9 mouse cellular contexts compared by ENCODE assay signal in the genomic region with DNA sequence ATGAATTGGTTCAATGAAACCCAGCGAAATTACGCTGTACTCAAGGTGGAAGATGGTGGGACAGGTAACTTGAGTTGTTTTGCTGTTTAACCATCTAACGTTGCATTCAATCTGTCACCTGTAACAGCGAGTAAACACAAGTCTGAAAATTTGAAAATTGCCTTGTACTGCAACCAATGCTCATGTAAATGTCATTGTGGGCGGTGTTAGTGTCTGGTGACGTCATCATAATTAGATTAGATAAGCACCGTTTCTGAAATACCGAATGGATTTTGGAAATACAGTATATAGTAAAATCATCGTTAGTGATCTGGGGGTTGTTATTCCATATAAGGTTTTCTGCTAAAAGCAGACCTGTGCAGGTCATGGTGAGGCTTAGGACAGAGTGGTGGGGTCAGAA. TPM values are rescaled to one million over a fixed set of nuclear protein-coding genes. Genes with fewer than 3 reads are reported as not detected.
DNase-seq lines count a peak whose midpoint lies in the region; ATAC-seq and TF ChIP-seq lines count a peak whose summit lies in the region.
"Had no signal": no experiment of that assay in that cellular context is flagged by ENCODE, and none has a peak within 500 bp of the region (broad histone marks: within the 10 kb centered on the region; RNA-seq: fewer than 3 reads in every experiment).

No protein-coding gene starts in this region.

- H3K27me3 ChIP-seq in intestine, embryonic 15.5 days (replicated peaks) = peaks cover under 1% of the 10 kb centered on the region; the same call in 1 of the 2 replicates
- H3K27me3 ChIP-seq in neural tube, embryonic 13.5 days = peaks cover 15% of the 10 kb centered on the region

- no peak for TF ChIP-seq CTCF in left cerebral cortex, adult 2 months (IDR thresholded peaks at IDR 0.05)

- H3K27ac ChIP-seq in left cerebral cortex, adult 2 months = no peak overlapping the region; the same call in 1 of the 2 replicates
- H3K27ac ChIP-seq in brown adipose tissue, adult 24 weeks (replicated peaks; ENCODE audit: low read depth, low read length) = no peak overlapping the region
- H3K27ac ChIP-seq in intestine, embryonic 15.5 days = no peak overlapping the region
- no peak overlapping the region; the same call in 1 of the 2 replicates for H3K27ac ChIP-seq in neural tube, embryonic 13.5 days (replicated peaks)

- H3K9ac ChIP-seq in intestine, embryonic 15.5 days = no peak overlapping the region
- peak overlapping the region; percentile 89 for H3K9ac ChIP-seq in neural tube, embryonic 13.5 days

- H3K4me2 ChIP-seq in intestine, embryonic 15.5 days (replicated peaks) = peak overlapping the region; percentile 86
- H3K4me2 ChIP-seq in neural tube, embryonic 13.5 days = peak overlapping the region; percentile 72

- H3K4me1 ChIP-seq in brown adipose tissue, adult 24 weeks (ENCODE audit: control insufficient read depth, insufficient read depth, insufficient read length, low read length) = no peaks in the 10 kb centered on the region
- no peaks in the 10 kb centered on the region for H3K4me1 ChIP-seq in intestine, embryonic 15.5 days (replicated peaks)
- H3K4me1 ChIP-seq in neural tube, embryonic 13.5 days (replicated peaks) = peaks cover 29% of the 10 kb centered on the region

- peak overlapping the region; percentile 90 for H3K4me3 ChIP-seq in left cerebral cortex, adult 2 months
- peak overlapping the region; percentile 69; the same call in 1 of the 2 replicates for H3K4me3 ChIP-seq in brown adipose tissue, adult 24 weeks (ENCODE audit: insufficient read depth, low read depth, low read length)
- peak overlapping the region; percentile 84 for H3K4me3 ChIP-seq in intestine, embryonic 15.5 days (replicated peaks)
- peak overlapping the region; percentile 84 for H3K4me3 ChIP-seq in neural tube, embryonic 13.5 days

- WGBS in intestine, embryonic 15.5 days = 40% methylated on average over 9 of the region's 9 CpGs
- 58% methylated on average over 9 of the region's 9 CpGs for WGBS in neural tube, embryonic 13.5 days

- DNase-seq in left cerebral cortex, adult 2 months (ENCODE audit: extremely low spot score in 1 of 2, low spot score in 2 of 2) = no peak
- no peak for DNase-seq in left cerebral cortex, postnatal 25 days (ENCODE audit: low spot score in 2 of 2)
- DNase-seq in cerebellum, adult 11 months = no peak
- DNase-seq in cerebellum, postnatal 36 days = no peak
- no peak for DNase-seq in left cerebral cortex, adult 11 months (ENCODE audit: low spot score)

- ATAC-seq in intestine, embryonic 15.5 days = no peak
- no peak for ATAC-seq in neural tube, embryonic 13.5 days (ENCODE audit: low read depth)

- no peaks in the 10 kb centered on the region for H3K36me3 ChIP-seq in intestine, embryonic 15.5 days
- no peaks in the 10 kb centered on the region for H3K36me3 ChIP-seq in neural tube, embryonic 13.5 days

- intact Hi-C loops in left cerebral cortex, adult 2 months (cut with DNase I) = loop anchor here (5.0 kb wide), 2 partner anchors 255 to 460 kb away; partner anchors contain the start of gene Cep70
- intact Hi-C loops in left cerebral cortex, postnatal 25 days (cut with DNase I) = loop anchor here (10.0 kb wide), 2 partner anchors 258 to 458 kb away; partner anchors contain the start of gene Cep70

- H3K9me3 ChIP-seq in intestine, embryonic 15.5 days = no peaks in the 10 kb centered on the region
- H3K9me3 ChIP-seq in neural tube, embryonic 13.5 days = no peaks in the 10 kb centered on the region

RNA-seq across cellular contexts. Expression of gene Faim, which starts 1.0 kb away (rescaled TPM):
- 10 to 100 TPM; 34.1 to 35.8 TPM for total RNA-seq in left cerebral cortex, adult 2 months (2021)
- 10 to 100 TPM; 34.1 to 35.5 TPM for total RNA-seq in left cerebral cortex, postnatal 25 days (2021)
- 28.6 TPM in 2 replicates for polyA plus RNA-seq in brown adipose tissue, adult 24 weeks (2012; ENCODE audit: insufficient read depth, insufficient read length, missing spikeins)
- polyA plus RNA-seq in intestine, embryonic 15.5 days (2015; fragmentation: Nextera tagmentation; extraction: Ambion mirVana) = 39.9 and 42.8 TPM in 2 replicates
- polyA plus RNA-seq in neural tube, embryonic 13.5 days (2015; fragmentation: Nextera tagmentation; extraction: Ambion mirVana) = 106 and 127 TPM in 2 replicates

RNA-seq across cellular contexts. Expression of gene Foxl2, which starts 32.0 kb away (rescaled TPM):
- under 1 TPM; 0.91 to 0.95 TPM for total RNA-seq in left cerebral cortex, adult 2 months (2021)
- total RNA-seq in left cerebral cortex, postnatal 25 days (2021) = under 1 TPM; 0.80 to 0.94 TPM
- polyA plus RNA-seq in brown adipose tissue, adult 24 weeks (2012; ENCODE audit: insufficient read depth, insufficient read length, missing spikeins) = not detected in 2 replicates
- polyA plus RNA-seq in intestine, embryonic 15.5 days (2015; fragmentation: Nextera tagmentation; extraction: Ambion mirVana) = not detected in 2 replicates
- 0.63 and 0.68 TPM in 2 replicates for polyA plus RNA-seq in neural tube, embryonic 13.5 days (2015; fragmentation: Nextera tagmentation; extraction: Ambion mirVana)
- total RNA-seq: neutrophil, adult 5-6 weeks had no signal

RNA-seq across cellular contexts. Expression of gene Gm1123, which starts 48.4 kb away (rescaled TPM):
- total RNA-seq in left cerebral cortex, adult 2 months (2021) = not detected
- not detected for total RNA-seq in left cerebral cortex, postnatal 25 days (2021)
- polyA plus RNA-seq in brown adipose tissue, adult 24 weeks (2012; ENCODE audit: insufficient read depth, insufficient read length, missing spikeins) = not detected in 2 replicates
- 14.5 and 15.5 TPM in 2 replicates for polyA plus RNA-seq in intestine, embryonic 15.5 days (2015; fragmentation: Nextera tagmentation; extraction: Ambion mirVana)
- 0.13 TPM in 1 of 2 replicates, not detected in the other for polyA plus RNA-seq in neural tube, embryonic 13.5 days (2015; fragmentation: Nextera tagmentation; extraction: Ambion mirVana)
- total RNA-seq: neutrophil, adult 5-6 weeks had no signal

Comparison
In these comparisons a context has a peak if more than half of its experiments do, and no peak if none do; other contexts are left out.
1. RNA of gene Gm1123, which starts 48.4 kb away (polyA plus RNA-seq): 14.5 to 15.5 TPM in intestine, embryonic 15.5 days; 0.13 TPM in neural tube, embryonic 13.5 days and not detected in brown adipose tissue, adult 24 weeks; every median in the first group is over 10 times any median in the second.
2. Peak in every context shown above with its lines, with median percentiles within 50 percentile points of each other: H3K4me3 ChIP-seq.